Mouse (Mus musculus): ENCODE measurements at regions not wholly inside any gene's neighbourhood (a gene's known extent, or its start where the extent isn't known, plus 50 kb on each side); places are given as distances from the start of the nearest gene placed in this dataset.

- H3K4me1 ChIP-seq (ENCODE audit: control insufficient read depth, low read depth, low read length): no peaks in the 10 kb centered on the region
- no peaks in the 10 kb centered on the region; the same call in none of the 2 replicates for H3K9me3 ChIP-seq (replicated peaks; ENCODE audit: control insufficient read depth, low read length)
- H3K9ac ChIP-seq (ENCODE audit: low read depth, low read length): no peak overlapping the region
- no peak overlapping the region for H3K4me2 ChIP-seq (ENCODE audit: low read depth, low read length)
- H3K36me3 ChIP-seq (ENCODE audit: control insufficient read depth, insufficient read depth): no peaks in the 10 kb centered on the region
- no peak for ATAC-seq (ENCODE audit: low read depth)
- H3K27ac ChIP-seq (ENCODE audit: low read length): no peak overlapping the region
- H3K4me3 ChIP-seq (ENCODE audit: low read depth, low read length): no peak overlapping the region
- WGBS (ENCODE audit: insufficient replicate concordance): 54% methylated on average over 8 of the region's 8 CpGs
- H3K27me3 ChIP-seq (ENCODE audit: control insufficient read depth, insufficient read depth, low read depth, low read length): no peaks in the 10 kb centered on the region
Measured at GRCm38 (mm10) chr4:142619396-142619795, 380.2 kb upstream of the Kazn start.

- ATAC-seq (ENCODE audit: low read depth): no peak
- no peak overlapping the region for H3K9ac ChIP-seq (ENCODE audit: low read depth, low read length)
- H3K4me1 ChIP-seq (ENCODE audit: control insufficient read depth, low read depth, low read length): no peaks in the 10 kb centered on the region
- no peak overlapping the region for H3K4me2 ChIP-seq (ENCODE audit: low read depth, low read length)
- H3K27me3 ChIP-seq (ENCODE audit: control insufficient read depth, insufficient read depth, low read depth, low read length): no peaks in the 10 kb centered on the region
- WGBS (ENCODE audit: insufficient replicate concordance): 33% methylated on average over 4 of the region's 4 CpGs
- no peaks in the 10 kb centered on the region; the same call in none of the 2 replicates for H3K9me3 ChIP-seq (replicated peaks; ENCODE audit: control insufficient read depth, low read length)
- no peak overlapping the region for H3K4me3 ChIP-seq (ENCODE audit: low read depth, low read length)
- no peaks in the 10 kb centered on the region for H3K36me3 ChIP-seq (ENCODE audit: control insufficient read depth, insufficient read depth)
- H3K27ac ChIP-seq (ENCODE audit: low read length): no peak overlapping the region
Measured at GRCm38 (mm10) chr4:142618770-142619169, 379.6 kb upstream of the Kazn start.

- Histone ChIP-seq H3K9ac (ENCODE audit: low read depth, low read length) (no peak overlapping the region), H3K4me2 (ENCODE audit: low read depth, low read length) (no peak overlapping the region), H3K4me3 (ENCODE audit: low read depth, low read length) (no peak overlapping the region), H3K4me1 (ENCODE audit: control insufficient read depth, low read depth, low read length) (no peaks in the 10 kb centered on the region), H3K36me3 (ENCODE audit: control insufficient read depth, insufficient read depth) (no peaks in the 10 kb centered on the region), H3K27ac (ENCODE audit: low read length) (no peak overlapping the region), H3K27me3 (ENCODE audit: control insufficient read depth, insufficient read depth, low read depth, low read length) (no peaks in the 10 kb centered on the region), H3K9me3 (replicated peaks; ENCODE audit: control insufficient read depth, low read length) (no peaks in the 10 kb centered on the region; the same call in none of the 2 replicates)
- 52% methylated on average over 5 of the region's 5 CpGs for WGBS (ENCODE audit: insufficient replicate concordance)
- ATAC-seq (ENCODE audit: low read depth): no peak
Measured at GRCm38 (mm10) chr4:142617676-142618075, 378.5 kb upstream of the Kazn start.

DNA sequence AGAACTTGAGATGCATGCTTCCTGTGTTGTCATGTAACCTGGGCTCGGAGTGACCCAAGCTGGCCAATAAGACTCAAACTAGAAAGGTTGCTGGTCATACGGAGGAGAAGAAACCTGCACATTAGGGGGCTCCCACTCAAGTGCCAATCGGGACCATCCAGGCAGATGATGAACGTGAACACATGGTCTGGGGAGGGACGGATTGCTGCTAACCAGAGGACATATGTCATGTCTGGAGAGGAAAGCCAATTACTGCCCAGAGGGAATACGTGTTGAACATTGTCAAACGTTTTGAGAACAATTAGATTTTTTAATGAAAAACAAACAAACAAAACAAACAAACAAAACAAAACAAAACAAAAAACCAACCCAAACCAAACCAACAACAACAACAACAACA, 377.7 kb upstream of the Kazn start:
- no peaks in the 10 kb centered on the region; the same call in 1 of the 2 replicates for H3K9me3 ChIP-seq (replicated peaks; ENCODE audit: control insufficient read depth, low read length)
- H3K27ac ChIP-seq (ENCODE audit: low read length): no peak overlapping the region
- WGBS (ENCODE audit: insufficient replicate concordance): 58% methylated on average over 7 of the region's 7 CpGs
- H3K4me1 ChIP-seq (ENCODE audit: control insufficient read depth, low read depth, low read length): no peaks in the 10 kb centered on the region
- H3K9ac ChIP-seq (ENCODE audit: low read depth, low read length): no peak overlapping the region
- H3K36me3 ChIP-seq (ENCODE audit: control insufficient read depth, insufficient read depth): no peaks in the 10 kb centered on the region
- no peak overlapping the region for H3K4me2 ChIP-seq (ENCODE audit: low read depth, low read length)
- no peak overlapping the region for H3K4me3 ChIP-seq (ENCODE audit: low read depth, low read length)
- no peaks in the 10 kb centered on the region for H3K27me3 ChIP-seq (ENCODE audit: control insufficient read depth, insufficient read depth, low read depth, low read length)
- ATAC-seq (ENCODE audit: low read depth): no peak

- WGBS (ENCODE audit: insufficient replicate concordance): 47% methylated on average over 3 of the region's 3 CpGs
- no peak overlapping the region for H3K4me2 ChIP-seq (ENCODE audit: low read depth, low read length)
Measured at GRCm38 (mm10) chr4:142605098-142605497, 365.9 kb upstream of the Kazn start.

DNA sequence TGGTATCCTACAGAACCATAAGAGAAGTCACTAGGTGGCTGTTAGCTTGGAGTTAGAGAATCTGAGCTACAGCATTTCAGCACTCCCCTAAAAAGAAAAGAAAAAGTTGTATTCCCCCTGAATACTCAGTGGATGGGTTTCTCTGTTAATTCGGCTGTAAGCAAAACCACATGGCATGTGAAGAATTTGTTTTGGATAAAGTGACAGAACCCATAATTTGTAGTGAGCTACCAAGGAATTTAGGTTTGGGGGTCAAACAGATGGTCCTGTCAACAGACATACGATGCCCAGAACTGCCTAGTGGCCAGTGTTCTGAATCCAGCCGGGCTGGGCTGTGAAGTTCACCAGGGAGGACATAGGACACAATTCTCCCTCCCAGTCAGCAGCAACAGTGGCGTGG, 358.0 kb upstream of the Kazn start:
- no peak for ATAC-seq (ENCODE audit: low read depth)
- H3K4me1 ChIP-seq (ENCODE audit: control insufficient read depth, low read depth, low read length): no peaks in the 10 kb centered on the region
- no peaks in the 10 kb centered on the region for H3K9me3 ChIP-seq (replicated peaks; ENCODE audit: control insufficient read depth, low read length)
- no peak overlapping the region for H3K4me2 ChIP-seq (ENCODE audit: low read depth, low read length)
- H3K27me3 ChIP-seq (ENCODE audit: control insufficient read depth, insufficient read depth, low read depth, low read length): no peaks in the 10 kb centered on the region
- H3K4me3 ChIP-seq (ENCODE audit: low read depth, low read length): no peak overlapping the region
- no peaks in the 10 kb centered on the region for H3K36me3 ChIP-seq (ENCODE audit: control insufficient read depth, insufficient read depth)
- 35% methylated on average over 4 of the region's 4 CpGs for WGBS (ENCODE audit: insufficient replicate concordance)
- no peak overlapping the region for H3K9ac ChIP-seq (ENCODE audit: low read depth, low read length)
- H3K27ac ChIP-seq (ENCODE audit: low read length): no peak overlapping the region

More at GRCm38 (mm10) chr4:142605098-142605497, 365.9 kb upstream of the Kazn start:
- ATAC-seq (ENCODE audit: low read depth): no peak
- Histone ChIP-seq H3K4me1 (ENCODE audit: control insufficient read depth, low read depth, low read length) (no peaks in the 10 kb centered on the region), H3K4me3 (ENCODE audit: low read depth, low read length) (no peak overlapping the region), H3K27me3 (ENCODE audit: control insufficient read depth, insufficient read depth, low read depth, low read length) (no peaks in the 10 kb centered on the region), H3K36me3 (ENCODE audit: control insufficient read depth, insufficient read depth) (no peaks in the 10 kb centered on the region), H3K27ac (ENCODE audit: low read length) (no peak overlapping the region), H3K9me3 (replicated peaks; ENCODE audit: control insufficient read depth, low read length) (peaks cover 2% of the 10 kb centered on the region), H3K9ac (ENCODE audit: low read depth, low read length) (no peak overlapping the region)

DNA sequence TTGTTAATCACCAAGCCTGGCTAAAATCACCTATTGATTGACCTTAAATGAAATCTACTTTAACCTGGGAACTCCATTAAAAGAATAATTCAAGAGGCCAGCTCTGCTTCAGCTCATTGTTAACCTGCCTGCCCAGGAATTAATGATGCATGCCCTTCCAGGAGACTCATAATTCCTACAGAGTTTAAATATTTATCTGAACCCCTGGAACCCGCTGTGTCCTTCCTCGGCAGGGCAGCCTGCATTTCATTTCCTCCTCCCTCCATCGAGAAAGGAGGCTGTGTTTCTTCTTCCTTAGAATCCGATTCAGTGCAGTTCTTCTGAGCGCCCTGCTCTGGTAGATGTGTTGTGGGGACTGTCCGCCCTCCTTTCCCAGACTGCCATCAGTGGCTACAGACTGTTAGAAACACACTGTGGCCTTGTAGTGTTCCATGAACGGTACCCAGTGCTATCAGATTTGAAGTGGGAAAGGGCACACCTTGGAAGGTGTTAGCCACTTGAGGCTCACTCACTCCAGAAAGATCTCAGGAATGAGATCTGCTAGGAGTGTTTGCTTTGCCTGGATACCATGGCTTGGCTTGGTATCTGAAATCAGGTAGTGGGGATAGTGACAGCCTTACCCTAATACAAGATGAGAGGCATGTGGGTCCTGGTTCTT, 350.0 kb upstream of the Kazn start:
- Histone ChIP-seq H3K27ac (ENCODE audit: low read length) (no peak overlapping the region), H3K4me3 (ENCODE audit: low read depth, low read length) (no peak overlapping the region)
- 61% methylated on average over 7 of the region's 7 CpGs for WGBS (ENCODE audit: insufficient replicate concordance)

DNA sequence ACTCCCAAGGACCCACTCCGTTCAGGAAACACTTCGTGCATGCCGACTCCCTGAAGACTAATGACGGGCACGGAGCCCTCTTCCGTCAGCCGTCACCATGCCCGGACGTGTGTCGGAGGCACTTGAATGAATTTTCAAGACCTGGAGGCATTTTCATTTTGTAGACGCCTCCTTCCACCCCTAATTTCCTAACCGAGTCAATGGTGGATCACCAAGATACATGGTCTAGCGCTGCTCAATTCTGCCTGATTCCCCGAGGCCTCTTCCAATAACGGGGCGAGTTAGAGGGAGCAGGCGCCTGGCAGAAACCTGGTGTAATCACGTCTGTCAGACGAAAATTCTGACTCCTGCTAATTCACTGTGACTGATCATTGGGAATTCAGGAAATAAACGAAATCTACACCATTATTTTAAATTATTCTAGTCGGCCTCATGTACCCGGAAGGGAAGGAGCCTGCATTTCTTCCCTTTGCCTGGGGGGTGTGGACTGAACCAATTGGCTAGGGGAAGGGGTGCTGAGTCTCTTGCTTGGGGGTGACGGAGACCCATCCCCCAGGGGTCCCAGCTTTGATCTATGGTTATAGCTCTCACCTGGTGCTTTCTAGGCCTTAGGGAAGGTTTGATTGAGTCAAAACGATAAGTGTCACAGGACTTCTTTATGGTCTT, 349.4 kb upstream of the Kazn start:
- 68% methylated on average over 24 of the region's 24 CpGs for WGBS (ENCODE audit: insufficient replicate concordance)
- ATAC-seq (ENCODE audit: low read depth): no peak
- H3K9ac ChIP-seq (ENCODE audit: low read depth, low read length): no peak overlapping the region
- H3K27ac ChIP-seq (ENCODE audit: low read length): no peak overlapping the region
- no peak overlapping the region for H3K4me2 ChIP-seq (ENCODE audit: low read depth, low read length)
- no peaks in the 10 kb centered on the region for H3K4me1 ChIP-seq (ENCODE audit: control insufficient read depth, low read depth, low read length)
- H3K9me3 ChIP-seq (replicated peaks; ENCODE audit: control insufficient read depth, low read length): no peaks in the 10 kb centered on the region
- no peak overlapping the region for H3K4me3 ChIP-seq (ENCODE audit: low read depth, low read length)
- H3K36me3 ChIP-seq (ENCODE audit: control insufficient read depth, insufficient read depth): no peaks in the 10 kb centered on the region
- no peaks in the 10 kb centered on the region for H3K27me3 ChIP-seq (ENCODE audit: control insufficient read depth, insufficient read depth, low read depth, low read length)

More for the DNA sequence above, 350.0 kb upstream of the Kazn start:
- no peaks in the 10 kb centered on the region for H3K36me3 ChIP-seq (ENCODE audit: control insufficient read depth, insufficient read depth)
- no peak overlapping the region for H3K4me2 ChIP-seq (ENCODE audit: low read depth, low read length)
- H3K9ac ChIP-seq (ENCODE audit: low read depth, low read length): no peak overlapping the region
- H3K27me3 ChIP-seq (ENCODE audit: control insufficient read depth, insufficient read depth, low read depth, low read length): no peaks in the 10 kb centered on the region
- no peak for ATAC-seq (ENCODE audit: low read depth)
- no peaks in the 10 kb centered on the region for H3K9me3 ChIP-seq (replicated peaks; ENCODE audit: control insufficient read depth, low read length)
- H3K4me1 ChIP-seq (ENCODE audit: control insufficient read depth, low read depth, low read length): no peaks in the 10 kb centered on the region

- no peak overlapping the region for H3K4me3 ChIP-seq (ENCODE audit: low read depth, low read length)
- no peak for ATAC-seq (ENCODE audit: low read depth)
- H3K4me1 ChIP-seq (ENCODE audit: control insufficient read depth, low read depth, low read length): no peaks in the 10 kb centered on the region
- H3K27ac ChIP-seq (ENCODE audit: low read length): no peak overlapping the region
- no peak overlapping the region for H3K9ac ChIP-seq (ENCODE audit: low read depth, low read length)
- no peaks in the 10 kb centered on the region for H3K9me3 ChIP-seq (replicated peaks; ENCODE audit: control insufficient read depth, low read length)
- WGBS (ENCODE audit: insufficient replicate concordance): 72% methylated on average over 22 of the region's 22 CpGs
- no peaks in the 10 kb centered on the region for H3K27me3 ChIP-seq (ENCODE audit: control insufficient read depth, insufficient read depth, low read depth, low read length)
- no peaks in the 10 kb centered on the region for H3K36me3 ChIP-seq (ENCODE audit: control insufficient read depth, insufficient read depth)
- no peak overlapping the region for H3K4me2 ChIP-seq (ENCODE audit: low read depth, low read length)
Measured at GRCm38 (mm10) chr4:142587345-142588035, 348.3 kb upstream of the Kazn start.
